Mouse (Mus musculus): ENCODE measurements around the gene Epha10.
"Not testable (repeated sequence)": the region's sequence is repeated elsewhere in the genome, so short reads cannot be mapped to it uniquely, and the experiment has no call there.

Gene Epha10

DNA sequence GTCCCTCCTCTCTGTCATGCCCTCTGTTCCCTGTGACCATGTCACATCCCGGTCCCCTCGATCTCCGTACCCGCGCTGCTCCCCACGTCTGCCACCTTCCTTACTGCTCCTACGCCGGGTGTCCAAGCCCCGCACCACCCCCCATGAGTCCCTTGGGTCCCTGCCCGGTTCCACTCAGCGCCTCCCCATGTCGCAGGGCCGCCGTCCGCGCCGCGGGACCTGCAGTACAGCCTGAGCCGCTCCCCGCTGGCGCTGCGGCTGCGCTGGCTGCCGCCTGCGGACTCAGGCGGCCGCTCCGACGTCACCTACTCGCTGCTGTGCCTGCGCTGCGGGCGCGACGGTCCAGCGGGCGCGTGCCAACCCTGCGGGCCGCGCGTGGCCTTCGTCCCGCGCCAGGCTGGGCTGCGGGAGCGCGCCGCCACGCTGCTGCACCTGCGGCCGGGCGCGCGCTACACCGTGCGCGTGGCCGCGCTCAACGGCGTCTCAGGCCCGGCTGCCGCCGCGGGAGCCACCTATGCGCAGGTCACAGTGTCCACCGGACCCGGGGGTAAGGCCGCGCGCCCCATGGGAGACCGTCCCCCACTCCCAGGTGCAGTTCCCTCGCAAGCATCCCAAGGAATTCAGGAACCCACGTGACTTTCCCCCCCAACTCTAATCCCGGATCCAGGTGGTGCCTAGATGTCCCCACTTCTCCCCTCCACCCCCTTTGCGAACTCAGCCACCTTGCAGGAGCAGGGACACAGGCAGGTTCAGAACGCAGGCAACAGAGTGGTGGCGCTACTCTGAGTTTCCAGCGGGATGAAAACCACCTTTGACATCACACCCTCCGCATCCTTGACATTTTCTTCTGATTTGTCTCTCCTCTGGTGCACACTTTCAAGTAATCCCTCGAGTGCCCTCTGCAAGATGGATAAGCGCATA lies 14.1 kb downstream of the Epha10 start:
- peak; percentile 54 for DNase-seq (ENCODE audit: low read depth, low spot score)

- no peak for DNase-seq (ENCODE audit: low read depth, low spot score)
These were observed 17.7 kb downstream of the Epha10 start for GRCm38 (mm10) chr4:124898428-124898827.

GRCm38 (mm10) chr4:124899906-124900305 lies 19.2 kb downstream of the Epha10 start:
- no peak for DNase-seq (ENCODE audit: low read depth, low spot score)

DNA sequence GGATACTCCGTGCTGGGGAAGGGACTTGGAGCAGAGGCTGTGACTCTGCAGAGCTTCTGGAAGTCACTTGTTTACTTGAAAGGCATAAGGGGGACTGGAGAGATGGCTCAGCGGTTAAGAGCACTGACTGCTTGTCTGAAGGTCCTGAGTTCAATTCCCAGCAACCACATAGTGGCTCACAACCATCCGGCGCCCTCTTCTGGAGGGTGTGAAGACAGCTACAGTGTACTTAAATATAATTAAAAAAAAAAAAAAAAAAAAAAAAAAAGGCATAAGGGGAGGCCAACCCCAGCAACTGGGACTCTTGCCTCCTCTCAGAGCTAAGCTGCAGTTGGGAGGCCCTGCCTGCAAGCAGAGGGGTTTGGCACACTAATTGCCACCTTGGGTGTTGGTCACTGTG lies 24.7 kb downstream of the Epha10 start:
- peak; percentile 56 for DNase-seq (ENCODE audit: low read depth, low spot score)

DNA sequence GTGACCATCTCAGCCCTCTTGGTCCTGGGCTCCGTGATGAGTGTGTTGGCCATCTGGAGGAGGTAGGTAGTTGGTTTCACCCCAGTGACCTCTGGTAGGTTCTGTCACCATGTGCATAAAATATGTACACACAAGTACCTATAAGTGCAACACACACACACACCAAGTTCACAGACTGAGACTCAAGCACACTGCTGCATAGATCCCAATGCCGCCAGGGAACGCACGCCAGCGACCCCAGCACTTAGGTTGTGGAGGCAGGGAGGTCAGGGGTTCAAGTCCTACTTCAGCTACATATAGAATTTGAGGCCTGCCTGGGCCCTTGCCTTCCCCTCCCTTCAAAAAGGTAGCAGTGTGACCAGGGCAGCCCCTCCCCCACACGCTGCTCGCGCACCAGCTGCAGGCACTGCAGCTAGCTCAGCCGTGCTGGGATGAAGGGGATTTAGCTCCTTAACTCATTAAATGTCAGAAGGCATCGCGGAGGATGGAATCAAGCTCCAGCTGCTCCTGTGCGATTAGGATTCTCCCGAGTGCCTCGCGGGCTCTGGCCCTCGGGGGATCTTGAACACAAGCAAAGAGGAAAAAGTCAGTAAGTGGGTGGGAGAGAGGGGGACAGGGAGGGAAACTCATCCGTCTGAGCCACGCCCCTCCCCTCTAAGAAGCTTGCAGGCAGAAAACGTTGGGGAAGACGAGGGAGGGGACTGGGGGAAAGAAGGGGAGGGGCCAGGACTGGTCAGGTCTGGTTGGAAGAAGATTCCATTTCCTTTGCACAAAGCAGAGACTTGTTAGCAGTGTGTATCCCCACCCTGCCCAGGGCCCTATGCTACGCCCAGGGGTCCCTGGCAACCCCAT lies 25.5 kb downstream of the Epha10 start:
- peak; percentile 94 for DNase-seq (ENCODE audit: low read depth, low spot score)

DNA sequence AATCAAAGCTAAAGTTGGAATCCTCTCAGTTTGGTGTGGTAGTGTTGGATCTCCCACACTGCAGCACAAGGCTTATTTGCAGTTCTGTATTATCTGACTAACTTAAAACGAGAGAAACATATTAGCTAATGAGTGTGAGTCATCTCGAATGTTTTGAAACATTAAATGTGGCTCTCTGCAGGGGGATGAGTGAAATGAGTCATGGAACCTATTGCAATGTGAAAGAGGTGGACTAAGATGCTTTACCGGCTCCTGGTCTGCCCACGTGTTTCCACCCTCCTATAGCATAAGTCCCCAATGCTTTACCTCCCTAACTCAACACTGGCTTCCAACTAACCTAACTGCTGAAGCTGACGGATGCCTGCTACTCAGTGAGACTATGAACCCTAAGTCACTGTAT lies 47.4 kb downstream of the Epha10 start:
- DNase-seq (ENCODE audit: low read depth, low spot score), result no peak

DNA sequence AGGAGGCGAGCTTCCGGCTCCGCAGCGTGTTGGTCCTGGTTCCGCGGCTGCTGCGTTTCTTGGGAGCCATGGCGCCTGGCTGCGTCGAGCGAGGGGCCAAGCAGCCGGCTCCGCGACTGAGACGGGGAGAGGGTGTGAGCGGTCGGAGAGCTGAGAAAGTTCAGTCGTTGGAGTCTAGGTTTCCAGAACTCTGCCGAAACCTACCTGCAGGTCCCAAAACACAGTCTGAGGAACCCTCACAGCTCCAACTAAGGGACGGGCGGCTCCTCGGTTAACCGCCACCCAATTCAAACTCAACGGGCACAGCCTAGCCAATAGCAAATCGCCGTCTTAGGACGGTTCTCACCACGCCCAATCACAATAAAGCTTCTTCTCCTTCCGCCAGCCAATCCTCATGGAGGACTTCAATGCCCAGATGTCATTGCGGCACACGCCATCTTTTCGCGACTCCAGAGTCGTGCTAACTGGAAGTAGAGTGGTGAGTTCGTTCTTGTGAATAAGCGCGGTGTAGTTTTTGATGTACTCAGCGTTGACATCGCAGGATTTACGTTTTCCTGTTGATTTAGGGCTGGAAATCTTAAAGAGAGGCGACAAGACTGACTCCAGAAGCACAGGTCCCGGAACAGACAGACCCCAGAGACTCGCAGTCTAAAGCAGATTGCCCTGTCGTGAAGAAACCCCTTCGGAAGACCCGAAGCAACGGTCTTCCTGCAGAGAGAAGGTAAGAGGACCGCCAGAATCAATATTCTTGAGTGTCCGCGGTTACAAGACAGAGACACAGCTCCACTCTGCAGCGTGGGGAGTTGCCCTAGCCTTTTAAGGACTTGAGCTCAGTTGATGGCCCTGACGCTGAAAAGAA lies 56.1 kb downstream of the Epha10 start, which contains the start of gene 9930104L06Rik:
9930104L06Rik (plus strand) TSS at position 436 of the 859 bp plus-strand sequence.
- DNase-seq (ENCODE audit: low read depth, low spot score), result peak; percentile 99

- DNase-seq (ENCODE audit: low read depth, low spot score), result not testable (repeated sequence)
These were observed 58.5 kb downstream of the Epha10 start, which contains the start of gene Cdca8 for GRCm38 (mm10) chr4:124939211-124939610. Cdca8 (minus strand) TSS chr4:124939311.

- peak; percentile 72 for DNase-seq (ENCODE audit: low read depth, low spot score)
These were observed 62.3 kb downstream of the Epha10 start for GRCm38 (mm10) chr4:124943022-124943421.

GRCm38 (mm10) chr4:124943781-124944180 lies 63.1 kb downstream of the Epha10 start:
- DNase-seq (ENCODE audit: low read depth, low spot score), result no peak

GRCm38 (mm10) chr4:124944961-124945360 lies 64.3 kb downstream of the Epha10 start:
- DNase-seq (ENCODE audit: low read depth, low spot score), result no peak

GRCm38 (mm10) chr4:124949488-124949887 lies 68.8 kb downstream of the Epha10 start:
- DNase-seq (ENCODE audit: low read depth, low spot score), result no peak

GRCm38 (mm10) chr4:124950181-124951035 lies 69.7 kb downstream of the Epha10 start:
- no peak for DNase-seq (ENCODE audit: low read depth, low spot score)

- no peak for DNase-seq (ENCODE audit: low read depth, low spot score)
These were observed 70.3 kb downstream of the Epha10 start for GRCm38 (mm10) chr4:124951036-124951433.

- no peak for DNase-seq (ENCODE audit: low read depth, low spot score)
These were observed 72.8 kb downstream of the Epha10 start for GRCm38 (mm10) chr4:124953546-124953945.

GRCm38 (mm10) chr4:124957284-124957683 lies 76.6 kb downstream of the Epha10 start:
- DNase-seq (ENCODE audit: low read depth, low spot score), result no peak

DNA sequence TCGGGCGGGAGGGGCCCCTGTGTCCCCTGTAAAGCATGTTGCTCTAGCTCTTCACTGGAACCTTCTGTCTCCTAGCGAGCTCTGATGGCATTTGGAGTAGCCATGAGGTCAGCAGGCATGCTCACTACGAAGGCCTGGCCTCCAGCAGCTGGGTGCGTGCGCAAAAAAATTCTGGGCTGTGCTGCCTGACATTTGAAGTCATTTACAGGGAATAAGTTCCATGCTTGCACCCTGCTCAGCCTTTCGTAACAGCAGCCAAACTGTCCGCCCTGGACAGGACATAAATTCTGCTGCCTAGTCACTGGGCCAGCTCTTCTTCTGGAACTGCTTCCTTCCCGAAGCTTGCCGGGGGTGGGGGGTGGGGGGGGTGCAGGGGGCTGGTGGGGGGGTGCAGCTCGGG lies 78.4 kb downstream of the Epha10 start:
- no peak for DNase-seq (ENCODE audit: low read depth, low spot score)

GRCm38 (mm10) chr4:124960940-124961339 lies 80.2 kb downstream of the Epha10 start:
- DNase-seq (ENCODE audit: low read depth, low spot score), result no peak

DNA sequence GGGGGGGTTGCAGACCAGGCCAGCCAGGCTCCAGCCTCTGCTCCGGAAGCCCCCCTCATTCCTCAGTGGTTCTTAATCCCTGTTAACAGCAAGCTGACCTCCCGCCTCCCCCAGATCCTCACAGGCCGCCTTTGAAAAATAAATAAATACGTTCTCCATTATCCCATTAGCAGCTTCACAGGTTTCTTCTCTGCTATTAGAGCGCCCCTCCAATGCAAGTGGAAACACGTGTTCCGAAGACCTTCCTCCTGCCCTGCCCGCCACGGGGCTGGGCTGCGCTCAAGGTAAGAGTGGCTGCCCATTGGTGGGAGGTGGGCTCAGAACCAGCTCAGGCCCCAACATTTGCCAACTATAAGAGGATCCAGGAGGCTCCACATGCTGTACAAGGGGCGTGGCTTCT lies 81.9 kb downstream of the Epha10 start:
- DNase-seq (ENCODE audit: low read depth, low spot score), result no peak

- no peak for DNase-seq (ENCODE audit: low read depth, low spot score)
These were observed 84.4 kb downstream of the Epha10 start for GRCm38 (mm10) chr4:124964912-124965599.

Data from ES-CJ7 (cell line).